Mouse (Mus musculus) NIH3T3 (cell line): ENCODE results near the gene Sema4c.
"Not testable (repeated sequence)": the region's sequence is repeated elsewhere in the genome, so short reads cannot be mapped to it uniquely, and the experiment has no call there.

Source experiments
- DNase-seq: peaks from one replicate; pipeline ENCODE4 v3.0.0-alpha.2; 2012; ENCODE audit warnings: low read depth

Gene Sema4c

GRCm38 (mm10) chr1:36556553-36557456 is 1.3 kb downstream of the Sema4c start:
- peak; percentile 96 for DNase-seq

- DNase-seq: peak; percentile 70
Measured at GRCm38 (mm10) chr1:36555798-36556395, 2.3 kb downstream of the Sema4c start.

- DNase-seq: no peak
Measured at GRCm38 (mm10) chr1:36554633-36555399, 3.3 kb downstream of the Sema4c start.

- no peak for DNase-seq
Measured at GRCm38 (mm10) chr1:36552506-36552905, 5.6 kb downstream of the Sema4c start.

GRCm38 (mm10) chr1:36551904-36552303 is 6.2 kb downstream of the Sema4c start:
- no peak for DNase-seq

GRCm38 (mm10) chr1:36550075-36550863 is 7.9 kb downstream of the Sema4c start:
- no peak for DNase-seq

- DNase-seq: no peak
Measured at GRCm38 (mm10) chr1:36549491-36549890, 8.7 kb downstream of the Sema4c start.

- no peak for DNase-seq
Measured at GRCm38 (mm10) chr1:36548771-36549170, 9.4 kb downstream of the Sema4c start.

- peak; percentile 55 for DNase-seq
Measured at GRCm38 (mm10) chr1:36547981-36548598, 10.1 kb downstream of the Sema4c start.

- peak; percentile 99 for DNase-seq
Measured at GRCm38 (mm10) chr1:36546888-36547471, 11.2 kb downstream of the Sema4c start, which contains the start of gene Ankrd39. TSS of gene Ankrd39 (minus strand) at chr1:36547445.

GRCm38 (mm10) chr1:36545845-36546600 is 12.1 kb downstream of the Sema4c start:
- DNase-seq: no peak

- DNase-seq: no peak
Measured at GRCm38 (mm10) chr1:36545382-36545781, 12.8 kb downstream of the Sema4c start.

GRCm38 (mm10) chr1:36542925-36543324 is 15.2 kb downstream of the Sema4c start:
- DNase-seq: no peak

GRCm38 (mm10) chr1:36541844-36542243 is 16.3 kb downstream of the Sema4c start:
- DNase-seq: no peak

GRCm38 (mm10) chr1:36540807-36541206 is 17.3 kb downstream of the Sema4c start:
- no peak for DNase-seq

GRCm38 (mm10) chr1:36540132-36540531 is 18.0 kb downstream of the Sema4c start:
- DNase-seq: no peak

GRCm38 (mm10) chr1:36539186-36539585 is 19.0 kb downstream of the Sema4c start, which contains the start of gene Gm42417:
TSS of gene Gm42417 (minus strand) at chr1:36539429.
- no peak for DNase-seq

GRCm38 (mm10) chr1:36538727-36539126 is 19.4 kb downstream of the Sema4c start:
- DNase-seq: no peak

- not testable (repeated sequence) for DNase-seq
Measured at GRCm38 (mm10) chr1:36536783-36537182, 21.4 kb downstream of the Sema4c start, which contains the start of gene Ankrd23. TSS of gene Ankrd23 (minus strand) at chr1:36536883.

- no peak for DNase-seq
Measured at GRCm38 (mm10) chr1:36536397-36536728, 21.8 kb downstream of the Sema4c start.
